Mouse (Mus musculus): ENCODE results near the gene Cdc6. TPM values are rescaled to one million over a fixed set of nuclear protein-coding genes. Genes with fewer than 3 reads are reported as not detected.

Gene Cdc6
- total and polyA plus RNA-seq, 3 experiments: 56.9 to 104 (median 69.4) TPM

- Histone ChIP-seq H3K4me1 (ENCODE audit: control insufficient read depth in 1 of 2, insufficient read depth in 2 of 2, low read length in 2 of 2) (peaks cover 4 to 9% of the 10 kb centered on the region in 2 experiments), H3K27ac (ENCODE audit: control insufficient read depth, low read depth, low read length) (no peak overlapping the region), H3K79me2 (ENCODE audit: control insufficient read depth, insufficient read depth, low read length, poor library complexity) (peaks cover 4% of the 10 kb centered on the region), H3K4me3 (ENCODE audit: control insufficient read depth in 1 of 2, insufficient read depth in 1 of 2, low read depth in 2 of 2, low read length in 2 of 2) (no peak overlapping the region), H3K9me3 (replicated peaks; ENCODE audit: insufficient read depth, low read length) (no peaks in the 10 kb centered on the region), H3K9ac (ENCODE audit: control insufficient read depth, low read depth, low read length, poor library complexity, severe bottlenecking) (no peak overlapping the region), H3K27me3 (ENCODE audit: control insufficient read depth in 1 of 2, insufficient read depth in 2 of 2, low read length in 2 of 2) (no peaks in the 10 kb centered on the region), H3K36me3 (ENCODE audit: control insufficient read depth in 1 of 2, insufficient read depth in 2 of 2, low read length in 2 of 2) (peaks cover 10 to 11% of the 10 kb centered on the region in 2 experiments)
- no peak for TF ChIP-seq CHD2 (IDR thresholded peaks at IDR 0.05; ENCODE audit: low read length)
- TF ChIP-seq MYC (IDR thresholded peaks at IDR 0.05; ENCODE audit: low read depth, low read length): no peak
- no peak for TF ChIP-seq MEF2A (IDR thresholded peaks at IDR 0.05; ENCODE audit: extremely low read depth, insufficient replicate concordance, low read depth, low read length, poor library complexity, severe bottlenecking)
- no peak for TF ChIP-seq E2F4 (IDR thresholded peaks at IDR 0.05; ENCODE audit: borderline replicate concordance, low read depth, low read length)
- no peak for TF ChIP-seq TCF12 (IDR thresholded peaks at IDR 0.05; ENCODE audit: low read depth, low read length)
- TF ChIP-seq MAFK (IDR thresholded peaks at IDR 0.05; ENCODE audit: borderline replicate concordance, low read depth, low read length): no peak
- TF ChIP-seq CHD1 (IDR thresholded peaks at IDR 0.05; ENCODE audit: low read depth, low read length): no peak
- no peak for TF ChIP-seq ZKSCAN1 (IDR thresholded peaks at IDR 0.05; ENCODE audit: low read depth, low read length)
- no peak for TF ChIP-seq USF1 (IDR thresholded peaks at IDR 0.05; ENCODE audit: low read depth, low read length)
- TF ChIP-seq TBP (IDR thresholded peaks at IDR 0.05; ENCODE audit: low read depth, low read length): no peak
- TF ChIP-seq ETS1 (IDR thresholded peaks at IDR 0.05; ENCODE audit: low read depth, low read length): no peak
- TF ChIP-seq RCOR1 (IDR thresholded peaks at IDR 0.05; ENCODE audit: low read depth, low read length): no peak
- no peak for DNase-seq (ENCODE audit: low read depth, low spot score)
Measured at GRCm38 (mm10) chr11:98877001-98877400, 30.6 kb upstream of the Cdc6 start.

GRCm38 (mm10) chr11:98887703-98888102 is 19.9 kb upstream of the Cdc6 start:
- no peak for DNase-seq (ENCODE audit: low read depth, low spot score)
- no peak overlapping the region for H3K27ac ChIP-seq (ENCODE audit: control insufficient read depth, low read depth, low read length)
- TF ChIP-seq BHLHE40 (IDR thresholded peaks at IDR 0.05; ENCODE audit: borderline replicate concordance, low read depth, low read length) (no peak), MAX (IDR thresholded peaks at IDR 0.05; ENCODE audit: low read length) (no peak), SMC3 (IDR thresholded peaks at IDR 0.05; ENCODE audit: low read depth, low read length) (no peak), CHD1 (IDR thresholded peaks at IDR 0.05; ENCODE audit: low read depth, low read length) (no peak), ZMIZ1 (IDR thresholded peaks at IDR 0.05; ENCODE audit: low read depth, low read length) (no peak), GATA1 (IDR thresholded peaks at IDR 0.05; ENCODE audit: low read depth, low read length) (no peak), NRF1 (IDR thresholded peaks at IDR 0.05; ENCODE audit: insufficient read depth, low read depth, low read length, poor library complexity, severe bottlenecking) (no peak), MEF2A (IDR thresholded peaks at IDR 0.05; ENCODE audit: extremely low read depth, insufficient replicate concordance, low read depth, low read length, poor library complexity, severe bottlenecking) (no peak), MAFK (IDR thresholded peaks at IDR 0.05; ENCODE audit: borderline replicate concordance, low read depth, low read length) (no peak), KAT2A (conservative IDR thresholded peaks at IDR 0.05; ENCODE audit: low read depth, low read length) (no peak), ETS1 (IDR thresholded peaks at IDR 0.05; ENCODE audit: low read depth, low read length) (no peak), JUND (IDR thresholded peaks at IDR 0.05; ENCODE audit: low read depth, low read length) (no peak), MYC (IDR thresholded peaks at IDR 0.05; ENCODE audit: low read depth, low read length) (no peak)
- peaks cover 0 to 21% of the 10 kb centered on the region in 2 experiments; a peak in 2 of 4 replicates for H3K36me3 ChIP-seq (ENCODE audit: control insufficient read depth in 1 of 2, insufficient read depth in 2 of 2, low read length in 2 of 2)
- no peak overlapping the region for H3K9ac ChIP-seq (ENCODE audit: control insufficient read depth, low read depth, low read length, poor library complexity, severe bottlenecking)
- no peaks in the 10 kb centered on the region for H3K79me2 ChIP-seq (ENCODE audit: control insufficient read depth, insufficient read depth, low read length, poor library complexity)
- H3K9me3 ChIP-seq (replicated peaks; ENCODE audit: insufficient read depth, low read length): no peaks in the 10 kb centered on the region
- peaks cover 0 to 5% of the 10 kb centered on the region in 2 experiments; a peak in 2 of 4 replicates for H3K4me1 ChIP-seq (ENCODE audit: control insufficient read depth in 1 of 2, insufficient read depth in 2 of 2, low read length in 2 of 2)
- H3K4me3 ChIP-seq (ENCODE audit: control insufficient read depth in 1 of 2, insufficient read depth in 1 of 2, low read depth in 2 of 2, low read length in 2 of 2): no peak overlapping the region
- H3K27me3 ChIP-seq (ENCODE audit: control insufficient read depth in 1 of 2, insufficient read depth in 2 of 2, low read length in 2 of 2): no peaks in the 10 kb centered on the region

Data from MEL (cell line).